Mouse (Mus musculus): Measurements from ENCODE around the gene Gm3752.
"Not testable (repeated sequence)": the region's sequence is repeated elsewhere in the genome, so short reads cannot be mapped to it uniquely, and the experiment has no call there.

The Gm3752 gene

GRCm38 (mm10) chr14:7483662-7484061 is at the start of gene Gm3752:
TSS of gene Gm3752 (minus strand) at chr14:7483762.
- DNase-seq (ENCODE audit: low spot score in 2 of 2) = not testable (repeated sequence)

GRCm38 (mm10) chr14:7488731-7489130 is 5.2 kb upstream of the Gm3752 start:
- DNase-seq (ENCODE audit: low spot score in 2 of 2) = peak in 1 of 2 experiments; percentile 1

DNA sequence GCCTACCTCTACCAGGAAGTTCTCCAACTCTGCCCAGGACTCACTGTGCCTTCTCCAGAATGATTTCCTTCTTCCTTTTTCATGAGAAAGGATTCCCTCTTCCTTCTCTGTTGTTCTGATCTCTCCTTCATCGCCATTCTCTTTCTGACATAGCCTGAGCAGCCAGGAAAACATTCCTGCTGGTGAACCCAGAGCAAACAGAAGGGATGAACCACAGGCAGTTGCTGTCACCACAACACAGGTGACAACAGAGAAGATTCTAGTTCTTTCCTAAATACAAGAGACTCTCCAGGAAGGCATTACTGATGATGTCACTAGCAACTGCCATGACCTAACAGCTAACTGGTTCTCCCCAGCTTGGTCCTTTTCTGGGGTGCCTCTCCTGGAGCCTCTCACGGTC is 32.7 kb downstream of the Gm3752 start, which contains the start of gene Gm3755:
Gm3755 (minus strand) TSS at position 101 of the 400 bp plus-strand sequence.
- DNase-seq (ENCODE audit: low spot score in 2 of 2) = not testable (repeated sequence)

GRCm38 (mm10) chr14:7422496-7422895 is 61.1 kb downstream of the Gm3752 start:
- not testable (repeated sequence) for DNase-seq (ENCODE audit: low spot score in 2 of 2)

Data from urinary bladder, adult 18-20 months (tissue).